Mouse (Mus musculus): ENCODE measurements at regions not wholly inside any gene's neighbourhood (a gene's known extent, or its start where the extent isn't known, plus 50 kb on each side); places are given as distances from the start of the nearest gene placed in this dataset.

- H3K27me3 ChIP-seq (ENCODE audit: control insufficient read depth, insufficient read depth, low read length) = no peaks in the 10 kb centered on the region
- no peak overlapping the region for H3K4me3 ChIP-seq (ENCODE audit: low read depth, low read length)
- H3K27ac ChIP-seq (ENCODE audit: insufficient read depth, low read depth, low read length) = no peak overlapping the region
- no peaks in the 10 kb centered on the region for H3K4me1 ChIP-seq (ENCODE audit: control insufficient read depth, insufficient read depth, insufficient read length, low read length)
- WGBS = 37% methylated on average over 3 of the region's 3 CpGs
- H3K36me3 ChIP-seq (ENCODE audit: control insufficient read depth, insufficient read depth, low read length) = no peaks in the 10 kb centered on the region
- TF ChIP-seq CTCF (IDR thresholded peaks at IDR 0.05; ENCODE audit: extremely low read depth, insufficient read length, insufficient replicate concordance, low read depth, low read length) = no peak
- TF ChIP-seq POLR2A (IDR thresholded peaks at IDR 0.05; ENCODE audit: low read depth, low read length) = no peak
Observed at GRCm38 (mm10) chr15:62588580-62588979, 1256.4 kb downstream of the Gsdmc2 start.

GRCm38 (mm10) chr15:62578788-62579187 is 1266.2 kb downstream of the Gsdmc2 start:
- WGBS = 84% methylated on average over 3 of the region's 3 CpGs
- Histone ChIP-seq H3K4me3 (ENCODE audit: low read depth, low read length) (no peak overlapping the region), H3K4me1 (ENCODE audit: control insufficient read depth, insufficient read depth, insufficient read length, low read length) (no peaks in the 10 kb centered on the region), H3K27me3 (ENCODE audit: control insufficient read depth, insufficient read depth, low read length) (no peaks in the 10 kb centered on the region), H3K36me3 (ENCODE audit: control insufficient read depth, insufficient read depth, low read length) (no peaks in the 10 kb centered on the region), H3K27ac (ENCODE audit: insufficient read depth, low read depth, low read length) (no peak overlapping the region)
- TF ChIP-seq CTCF (IDR thresholded peaks at IDR 0.05; ENCODE audit: extremely low read depth, insufficient read length, insufficient replicate concordance, low read depth, low read length) (no peak), POLR2A (IDR thresholded peaks at IDR 0.05; ENCODE audit: low read depth, low read length) (no peak)

- Histone ChIP-seq H3K27ac (ENCODE audit: insufficient read depth, low read depth, low read length) (no peak overlapping the region), H3K4me1 (ENCODE audit: control insufficient read depth, insufficient read depth, insufficient read length, low read length) (no peaks in the 10 kb centered on the region), H3K36me3 (ENCODE audit: control insufficient read depth, insufficient read depth, low read length) (no peaks in the 10 kb centered on the region), H3K27me3 (ENCODE audit: control insufficient read depth, insufficient read depth, low read length) (no peaks in the 10 kb centered on the region), H3K4me3 (ENCODE audit: low read depth, low read length) (no peak overlapping the region)
- TF ChIP-seq CTCF (IDR thresholded peaks at IDR 0.05; ENCODE audit: extremely low read depth, insufficient read length, insufficient replicate concordance, low read depth, low read length) (no peak), POLR2A (IDR thresholded peaks at IDR 0.05; ENCODE audit: low read depth, low read length) (no peak)
- 70% methylated on average over 2 of the region's 2 CpGs for WGBS
Observed at GRCm38 (mm10) chr15:62575791-62576190, 1269.2 kb downstream of the Gsdmc2 start.

- Histone ChIP-seq H3K36me3 (ENCODE audit: control insufficient read depth, insufficient read depth, low read length) (no peaks in the 10 kb centered on the region), H3K4me1 (ENCODE audit: control insufficient read depth, insufficient read depth, insufficient read length, low read length) (no peaks in the 10 kb centered on the region), H3K4me3 (ENCODE audit: low read depth, low read length) (no peak overlapping the region), H3K27ac (ENCODE audit: insufficient read depth, low read depth, low read length) (no peak overlapping the region), H3K27me3 (ENCODE audit: control insufficient read depth, insufficient read depth, low read length) (no peaks in the 10 kb centered on the region)
- WGBS = 73% methylated on average over 7 of the region's 7 CpGs
- TF ChIP-seq CTCF (IDR thresholded peaks at IDR 0.05; ENCODE audit: extremely low read depth, insufficient read length, insufficient replicate concordance, low read depth, low read length) (no peak), POLR2A (IDR thresholded peaks at IDR 0.05; ENCODE audit: low read depth, low read length) (no peak)
Observed at GRCm38 (mm10) chr15:62571803-62572202, 1273.2 kb downstream of the Gsdmc2 start.

- Histone ChIP-seq H3K27ac (ENCODE audit: insufficient read depth, low read depth, low read length) (no peak overlapping the region), H3K4me3 (ENCODE audit: low read depth, low read length) (no peak overlapping the region), H3K36me3 (ENCODE audit: control insufficient read depth, insufficient read depth, low read length) (no peaks in the 10 kb centered on the region), H3K27me3 (ENCODE audit: control insufficient read depth, insufficient read depth, low read length) (no peaks in the 10 kb centered on the region), H3K4me1 (ENCODE audit: control insufficient read depth, insufficient read depth, insufficient read length, low read length) (no peaks in the 10 kb centered on the region)
- WGBS = 54% methylated on average over 7 of the region's 7 CpGs
- TF ChIP-seq CTCF (IDR thresholded peaks at IDR 0.05; ENCODE audit: extremely low read depth, insufficient read length, insufficient replicate concordance, low read depth, low read length) (no peak), POLR2A (IDR thresholded peaks at IDR 0.05; ENCODE audit: low read depth, low read length) (no peak)
Observed at GRCm38 (mm10) chr15:62568788-62569713, 1275.9 kb downstream of the Gsdmc2 start.

- no peaks in the 10 kb centered on the region for H3K27me3 ChIP-seq (ENCODE audit: control insufficient read depth, insufficient read depth, low read length)
- TF ChIP-seq CTCF (IDR thresholded peaks at IDR 0.05; ENCODE audit: extremely low read depth, insufficient read length, insufficient replicate concordance, low read depth, low read length) (no peak), POLR2A (IDR thresholded peaks at IDR 0.05; ENCODE audit: low read depth, low read length) (no peak)
- 84% methylated on average over 4 of the region's 4 CpGs for WGBS
- no peaks in the 10 kb centered on the region for H3K36me3 ChIP-seq (ENCODE audit: control insufficient read depth, insufficient read depth, low read length)
- H3K27ac ChIP-seq (ENCODE audit: insufficient read depth, low read depth, low read length) = no peak overlapping the region
- H3K4me1 ChIP-seq (ENCODE audit: control insufficient read depth, insufficient read depth, insufficient read length, low read length) = no peaks in the 10 kb centered on the region
- H3K4me3 ChIP-seq (ENCODE audit: low read depth, low read length) = no peak overlapping the region
Observed at GRCm38 (mm10) chr15:62567431-62567830, 1277.5 kb downstream of the Gsdmc2 start.

GRCm38 (mm10) chr15:62566106-62566511 is 1278.9 kb downstream of the Gsdmc2 start:
- TF ChIP-seq CTCF (IDR thresholded peaks at IDR 0.05; ENCODE audit: extremely low read depth, insufficient read length, insufficient replicate concordance, low read depth, low read length) = no peak
- 24% methylated on average over 7 of the region's 7 CpGs for WGBS
- no peaks in the 10 kb centered on the region for H3K27me3 ChIP-seq (ENCODE audit: control insufficient read depth, insufficient read depth, low read length)
- H3K4me1 ChIP-seq (ENCODE audit: control insufficient read depth, insufficient read depth, insufficient read length, low read length) = no peaks in the 10 kb centered on the region
- H3K4me3 ChIP-seq (ENCODE audit: low read depth, low read length) = no peak overlapping the region
- H3K36me3 ChIP-seq (ENCODE audit: control insufficient read depth, insufficient read depth, low read length) = no peaks in the 10 kb centered on the region
- H3K27ac ChIP-seq (ENCODE audit: insufficient read depth, low read depth, low read length) = no peak overlapping the region

Measured in small intestine, adult 2 months (tissue).